Mouse (Mus musculus) intestine, embryonic 14.5 days (tissue): ENCODE measurements around the gene Spaca6. TPM values are rescaled to one million over a fixed set of nuclear protein-coding genes. Genes with fewer than 3 reads are reported as not detected.

Experiments
- ATAC-seq: fragments of 200-750 bp; cut with Nextera tagmentation; replicated peaks from 2 replicates; pipeline ENCODE4 v1.8.0; 2017; ENCODE audit warnings: low read depth, moderate number of reproducible peaks, moderate TSS enrichment, moderate library complexity; ENCODE audit not compliant: low FRiP score, low TSS enrichment
- DNase-seq: peaks from one replicate; pipeline ENCODE4 v3.0.0-alpha.2; 2018; ENCODE audit warnings: low spot score
- H3K27ac ChIP-seq: fragments of 300-500 bp; sonication (generic); 2 replicates; pipeline ENCODE4 v1.5.1; 2014; ENCODE audit warnings: low read depth, mild to moderate bottlenecking, control low read depth
- H3K27me3 ChIP-seq: fragments of 300-500 bp; sonication (generic); replicated peaks from 2 replicates; pipeline ENCODE4 v1.6.1; 2014; ENCODE audit warnings: low read length, control low read depth; ENCODE audit not compliant: control insufficient read depth, insufficient read depth
- H3K36me3 ChIP-seq: fragments of 300-500 bp; sonication (generic); 2 replicates; pipeline ENCODE4 v1.6.1; 2014; ENCODE audit warnings: low read length, control low read depth; ENCODE audit not compliant: control insufficient read depth, insufficient read depth
- H3K4me1 ChIP-seq: fragments of 300-500 bp; sonication (generic); replicated peaks from 2 replicates; pipeline ENCODE4 v1.6.1; 2014; ENCODE audit warnings: low read length, control low read depth, mixed read lengths; ENCODE audit not compliant: control insufficient read depth, insufficient read depth
- H3K4me2 ChIP-seq: fragments of 300-500 bp; sonication (generic); 2 replicates; pipeline ENCODE4 v1.6.1; 2014; ENCODE audit warnings: low read length
- H3K4me3 ChIP-seq: fragments of 300-500 bp; sonication (generic); 2 replicates; pipeline ENCODE4 v1.5.1; 2014; ENCODE audit warnings: low read depth, low read length, control low read depth, mixed read lengths
- H3K9ac ChIP-seq: fragments of 300-500 bp; sonication (generic); 2 replicates; pipeline ENCODE4 v1.6.1; 2014; ENCODE audit warnings: mild to moderate bottlenecking, low read length
- H3K9me3 ChIP-seq: fragments of 300-500 bp; sonication (generic); 2 replicates; pipeline ENCODE4 v1.6.1; 2016; ENCODE audit warnings: low read length, control low read depth; ENCODE audit not compliant: control insufficient read depth
- WGBS: fragments of 180-500 bp; shearing (Covaris S2); extraction: QIAGEN DNeasy Blood & Tissue Kit; methylation state at CpG from one replicate; pipeline ENCODE4 v1.1.7; 2014; 5-methylcytosine and 5-hydroxymethylcytosine counted together
- polyA plus RNA-seq: library from polyadenylated mRNA; unstranded; fragments of >200 nt; fragmentation: Nextera tagmentation; extraction: Ambion mirVana; gene quantifications from 2 replicates; pipeline ENCODE4 v1.2.1, GENCODE M21; 2014

Gene Spaca6
- polyA plus RNA-seq, 1 experiment from 2014 or later, result 30.3 TPM

DNA sequence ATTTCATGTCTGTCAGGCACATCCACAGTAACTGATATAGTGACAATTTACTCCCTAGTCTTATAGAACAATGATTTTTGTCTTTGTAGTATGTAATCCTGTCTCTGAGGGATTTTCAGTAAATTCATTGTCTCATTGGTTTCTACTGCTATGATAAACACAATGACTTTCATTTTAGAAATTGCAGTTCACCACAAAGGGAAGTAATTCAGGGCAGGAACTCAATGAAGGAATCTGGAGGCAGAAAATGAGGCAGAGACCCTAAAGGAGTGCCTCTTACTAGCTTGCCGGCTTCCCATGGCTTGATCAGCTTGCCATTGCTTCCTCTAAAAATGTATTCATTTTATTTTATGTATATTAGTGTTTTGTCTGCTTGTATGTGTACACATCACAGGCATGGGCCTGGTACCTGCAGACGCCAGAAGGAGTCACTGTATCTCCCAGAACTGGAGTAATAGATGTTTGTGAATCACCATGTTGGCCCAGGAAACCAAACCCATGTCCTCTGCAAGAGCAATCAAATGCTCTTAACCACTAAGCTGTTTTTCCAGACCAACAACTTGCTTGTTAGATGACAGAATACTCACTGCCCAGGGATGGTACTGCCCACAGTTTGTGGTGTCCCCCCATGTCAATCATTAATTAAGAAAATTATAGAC lies 44.1 kb downstream of the Spaca6 start:
- 80% methylated on average over 2 of the region's 2 CpGs for WGBS
- Histone ChIP-seq H3K4me1 (no peaks in the 10 kb centered on the region), H3K27ac (no peak overlapping the region), H3K36me3 (peaks cover 4% of the 10 kb centered on the region; the same call in 1 of the 2 replicates), H3K4me2 (no peak overlapping the region), H3K9me3 (no peaks in the 10 kb centered on the region), H3K27me3 (no peaks in the 10 kb centered on the region), H3K4me3 (no peak overlapping the region), H3K9ac (no peak overlapping the region)
- ATAC-seq, result no peak
- no peak for DNase-seq

GRCm38 (mm10) chr17:17871697-17872096 lies 44.7 kb downstream of the Spaca6 start:
- H3K36me3 ChIP-seq, result no peaks in the 10 kb centered on the region
- H3K9ac ChIP-seq, result no peak overlapping the region
- ATAC-seq (no peak), DNase-seq (no peak)
- no peak overlapping the region for H3K4me3 ChIP-seq
- no peak overlapping the region for H3K27ac ChIP-seq
- no peaks in the 10 kb centered on the region for H3K27me3 ChIP-seq
- no peaks in the 10 kb centered on the region for H3K9me3 ChIP-seq
- 86% methylated on average over 2 of the region's 2 CpGs for WGBS
- no peaks in the 10 kb centered on the region for H3K4me1 ChIP-seq
- no peak overlapping the region for H3K4me2 ChIP-seq

DNA sequence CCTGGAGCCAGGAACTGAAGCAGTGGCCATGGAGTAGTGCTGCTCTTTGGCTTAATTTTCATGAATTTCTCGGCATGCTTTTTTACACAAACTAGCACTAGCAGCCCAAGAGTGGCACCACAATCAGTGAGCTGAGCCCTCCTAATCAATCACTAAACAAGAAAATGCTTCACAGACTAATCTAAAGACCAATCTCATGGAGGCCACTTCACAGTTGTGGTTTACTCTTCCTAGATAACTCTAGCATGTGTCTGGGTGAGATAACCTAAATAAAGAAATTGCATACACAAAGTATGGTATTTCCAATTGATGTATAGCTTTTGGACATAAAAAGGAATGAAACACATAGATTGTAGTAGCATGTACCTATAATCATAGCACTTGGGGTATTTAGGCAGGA lies 52.4 kb downstream of the Spaca6 start:
- DNase-seq, result no peak
- Histone ChIP-seq H3K36me3 (no peaks in the 10 kb centered on the region), H3K9ac (no peak overlapping the region), H3K9me3 (no peaks in the 10 kb centered on the region), H3K27me3 (no peaks in the 10 kb centered on the region), H3K4me2 (no peak overlapping the region), H3K4me1 (no peaks in the 10 kb centered on the region), H3K27ac (no peak overlapping the region), H3K4me3 (no peak overlapping the region)
- WGBS, result 89% methylated on average over 1 of the region's 1 CpGs
- no peak for ATAC-seq

- no peak for DNase-seq
- no peak for ATAC-seq
- H3K4me2 ChIP-seq, result no peak overlapping the region
- H3K27me3 ChIP-seq, result no peaks in the 10 kb centered on the region
- WGBS, result 72% methylated on average over 3 of the region's 3 CpGs
- H3K9me3 ChIP-seq, result no peaks in the 10 kb centered on the region
- H3K4me3 ChIP-seq, result no peak overlapping the region
- no peak overlapping the region for H3K9ac ChIP-seq
- no peaks in the 10 kb centered on the region for H3K4me1 ChIP-seq
- H3K27ac ChIP-seq, result no peak overlapping the region
- no peaks in the 10 kb centered on the region for H3K36me3 ChIP-seq
Measured at GRCm38 (mm10) chr17:17882672-17883071, 55.7 kb downstream of the Spaca6 start.

DNA sequence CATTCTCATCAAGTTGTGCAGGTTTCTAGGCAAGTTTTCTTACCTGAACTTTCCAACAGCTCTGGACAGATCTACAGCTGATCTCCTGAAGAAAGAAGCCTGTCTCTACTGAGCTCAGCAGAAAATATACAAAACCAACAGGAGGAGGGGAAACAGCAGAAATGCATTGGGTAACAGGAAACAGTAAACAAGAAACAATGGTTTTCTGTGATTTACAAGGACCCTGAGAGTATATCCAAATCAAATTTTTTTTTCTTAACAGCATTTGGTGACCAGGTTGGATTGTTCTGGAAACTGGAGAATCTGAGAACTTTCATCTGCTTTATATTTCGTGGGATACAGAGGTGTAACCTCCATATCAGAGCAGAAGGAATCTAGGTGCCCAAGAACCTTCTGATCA lies 56.9 kb downstream of the Spaca6 start, which contains the start of gene Fpr1:
TSS of gene Fpr1 (minus strand) at position 101 of the 400 bp plus-strand sequence.
- ATAC-seq (no peak), DNase-seq (no peak)
- H3K27me3 ChIP-seq, result no peaks in the 10 kb centered on the region
- 60% methylated on average over 1 of the region's 1 CpGs for WGBS
- H3K4me1 ChIP-seq, result no peaks in the 10 kb centered on the region
- H3K36me3 ChIP-seq, result no peaks in the 10 kb centered on the region
- H3K4me2 ChIP-seq, result no peak within 1 kb of the TSS
- H3K4me3 ChIP-seq, result no peak within 1 kb of the TSS
- no peaks in the 10 kb centered on the region for H3K9me3 ChIP-seq
- H3K27ac ChIP-seq, result no peak within 1 kb of the TSS
- no peak within 1 kb of the TSS for H3K9ac ChIP-seq

GRCm38 (mm10) chr17:17887774-17888248 lies 60.9 kb downstream of the Spaca6 start, which contains the start of the genes Fpr2 and Fpr3:
Gene Fpr2 (plus strand): TSS chr17:17887824.
Gene Fpr3 (plus strand): TSS chr17:17887852.
- Histone ChIP-seq H3K9ac (no peak within 1 kb of the TSS), H3K27ac (no peak within 1 kb of the TSS), H3K4me3 (no peak within 1 kb of the TSS), H3K9me3 (no peaks in the 10 kb centered on the region), H3K4me1 (no peaks in the 10 kb centered on the region), H3K27me3 (no peaks in the 10 kb centered on the region), H3K4me2 (no peak within 1 kb of the TSS), H3K36me3 (no peaks in the 10 kb centered on the region)
- ATAC-seq (no peak), DNase-seq (no peak)
- 61% methylated on average over 1 of the region's 1 CpGs for WGBS

DNA sequence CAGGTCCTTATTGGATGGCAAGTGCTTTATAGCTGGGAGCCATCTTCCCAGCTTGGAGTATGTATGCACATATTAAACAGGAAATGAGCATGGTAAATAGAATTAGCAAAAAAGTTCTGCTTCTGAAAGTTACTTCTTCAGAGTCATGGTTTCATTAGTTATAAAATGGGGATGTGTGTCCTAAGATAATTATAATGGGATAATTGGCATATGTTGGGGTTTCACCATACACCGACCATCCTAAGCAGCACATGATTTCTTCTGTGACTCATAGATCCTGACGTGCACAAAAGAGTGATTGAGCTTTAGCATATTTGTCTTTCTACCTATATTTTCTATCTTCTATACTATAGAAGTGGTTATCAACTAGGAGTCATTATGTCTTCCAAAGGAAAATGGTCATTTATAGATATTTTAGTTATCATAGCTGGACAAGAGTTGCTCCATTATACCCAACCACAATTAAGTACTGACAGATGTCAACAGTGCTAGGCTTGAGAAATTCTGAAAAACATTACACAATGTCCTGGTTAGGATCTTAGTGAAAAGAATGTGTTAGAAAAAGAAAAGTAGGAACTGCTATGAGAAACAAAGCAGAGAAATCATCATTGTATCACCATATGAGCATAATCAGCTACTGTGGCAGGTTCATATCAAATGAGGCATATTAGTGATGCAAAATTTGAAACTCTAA lies 62.9 kb downstream of the Spaca6 start:
- H3K4me2 ChIP-seq, result no peak overlapping the region
- WGBS, result 84% methylated on average over 2 of the region's 2 CpGs

More for the DNA sequence above, 62.9 kb downstream of the Spaca6 start:
- H3K4me3 ChIP-seq, result no peak overlapping the region
- ATAC-seq (no peak), DNase-seq (no peak)
- no peaks in the 10 kb centered on the region for H3K36me3 ChIP-seq
- no peaks in the 10 kb centered on the region for H3K4me1 ChIP-seq
- H3K9ac ChIP-seq, result no peak overlapping the region
- H3K9me3 ChIP-seq, result no peaks in the 10 kb centered on the region
- H3K27me3 ChIP-seq, result no peaks in the 10 kb centered on the region
- H3K27ac ChIP-seq, result no peak overlapping the region
